In genomic region chr10:21235172-21235571, GRCm38 (mm10) we compare ENCODE assay signal across 13 mouse cellular contexts.
A peak's percentile ranks its signal among the peaks of the same experiment; 100 is the strongest.
DNase-seq lines count a peak whose midpoint lies in the region; ATAC-seq and TF ChIP-seq lines count a peak whose summit lies in the region.
"Had no signal": no experiment of that assay in that cellular context is flagged by ENCODE, and none has a peak within 500 bp of the region (broad histone marks: within the 10 kb centered on the region; RNA-seq: fewer than 3 reads in every experiment).

No protein-coding gene starts in this region.

- 21% methylated on average over 1 of the region's 1 CpGs for WGBS in lung, postnatal 0 days
- 35% methylated on average over 1 of the region's 1 CpGs for WGBS in embryonic facial prominence, embryonic 11.5 days
- 60% methylated on average over 1 of the region's 1 CpGs for WGBS in kidney, embryonic 14.5 days
- 8% methylated on average over 1 of the region's 1 CpGs for WGBS in kidney, adult 2 months

- no peak overlapping the region for H3K4me3 ChIP-seq in lung, postnatal 0 days (ENCODE audit: low read depth, low read length)
- H3K4me3 ChIP-seq in embryonic facial prominence, embryonic 11.5 days (ENCODE audit: low read depth, low read length), result no peak overlapping the region
- no peak overlapping the region for H3K4me3 ChIP-seq in kidney, embryonic 14.5 days (ENCODE audit: low read length)
- H3K4me3 ChIP-seq in kidney, adult 2 months (ENCODE audit: insufficient read depth, low read depth, low read length), result no peak overlapping the region
- H3K4me3 ChIP-seq: gastrocnemius, adult 2 months; heart, embryonic 13.5 days had no signal

- no peak overlapping the region for H3K9ac ChIP-seq in lung, postnatal 0 days (replicated peaks; ENCODE audit: low read depth)
- no peak overlapping the region for H3K9ac ChIP-seq in embryonic facial prominence, embryonic 11.5 days (replicated peaks; ENCODE audit: low read length)
- H3K9ac ChIP-seq in kidney, embryonic 14.5 days (ENCODE audit: low read depth, low read length), result no peak overlapping the region
- H3K9ac ChIP-seq: heart, embryonic 13.5 days had no signal

- H3K36me3 ChIP-seq in lung, postnatal 0 days (ENCODE audit: insufficient read depth, low read length), result no peaks in the 10 kb centered on the region
- no peaks in the 10 kb centered on the region for H3K36me3 ChIP-seq in embryonic facial prominence, embryonic 11.5 days (replicated peaks; ENCODE audit: control insufficient read depth, insufficient read depth, low read depth, low read length)
- no peaks in the 10 kb centered on the region for H3K36me3 ChIP-seq in kidney, embryonic 14.5 days (ENCODE audit: control insufficient read depth, insufficient read depth, low read length)
- H3K36me3 ChIP-seq in kidney, adult 2 months (ENCODE audit: control insufficient read depth, insufficient read depth, low read length), result no peaks in the 10 kb centered on the region
- H3K36me3 ChIP-seq: heart, embryonic 13.5 days had no signal

- no peak for ATAC-seq in lung, postnatal 0 days
- no peak for ATAC-seq in embryonic facial prominence, embryonic 11.5 days (replicated peaks; ENCODE audit: insufficient number of reproducible peaks, low FRiP score, low TSS enrichment, low read depth)
- ATAC-seq in kidney, embryonic 14.5 days (ENCODE audit: low FRiP score, low TSS enrichment), result no peak
- ATAC-seq: hindbrain, embryonic 16.5 days had no signal

- no peaks in the 10 kb centered on the region for H3K9me3 ChIP-seq in lung, postnatal 0 days (ENCODE audit: low read length)
- no peaks in the 10 kb centered on the region for H3K9me3 ChIP-seq in embryonic facial prominence, embryonic 11.5 days (replicated peaks; ENCODE audit: control insufficient read depth, low read length)
- no peaks in the 10 kb centered on the region for H3K9me3 ChIP-seq in kidney, embryonic 14.5 days (ENCODE audit: control insufficient read depth, low read length)
- H3K9me3 ChIP-seq: heart, embryonic 13.5 days had no signal

- H3K27me3 ChIP-seq in lung, postnatal 0 days (replicated peaks; ENCODE audit: insufficient read depth, low read length), result no peaks in the 10 kb centered on the region
- no peaks in the 10 kb centered on the region for H3K27me3 ChIP-seq in embryonic facial prominence, embryonic 11.5 days (ENCODE audit: control insufficient read depth, insufficient read depth, low read length)
- H3K27me3 ChIP-seq in kidney, embryonic 14.5 days (ENCODE audit: control insufficient read depth, insufficient read depth, low read length), result no peaks in the 10 kb centered on the region
- no peaks in the 10 kb centered on the region for H3K27me3 ChIP-seq in kidney, adult 2 months (replicated peaks; ENCODE audit: control insufficient read depth, insufficient read depth, low read length)
- H3K27me3 ChIP-seq: heart, embryonic 13.5 days had no signal

- no peak for TF ChIP-seq CTCF in lung, postnatal 0 days (IDR thresholded peaks at IDR 0.05)
- TF ChIP-seq CTCF in kidney, adult 2 months (conservative IDR thresholded peaks at IDR 0.05; ENCODE audit: insufficient read depth, insufficient read length, low read depth, low read length), result no peak

- no peak overlapping the region for H3K4me2 ChIP-seq in lung, postnatal 0 days (replicated peaks; ENCODE audit: low read depth, low read length)
- no peak overlapping the region for H3K4me2 ChIP-seq in embryonic facial prominence, embryonic 11.5 days (ENCODE audit: low read depth, low read length)
- H3K4me2 ChIP-seq in kidney, embryonic 14.5 days (replicated peaks; ENCODE audit: low read depth, low read length), result no peak overlapping the region
- H3K4me2 ChIP-seq: heart, embryonic 13.5 days had no signal

- no peak for TF ChIP-seq EP300 in lung, postnatal 0 days (IDR thresholded peaks at IDR 0.05)

- TF ChIP-seq POLR2A in kidney, adult 2 months (IDR thresholded peaks at IDR 0.05; ENCODE audit: low read depth, low read length), result no peak

- H3K4me1 ChIP-seq in lung, postnatal 0 days (ENCODE audit: insufficient read depth, low read depth, low read length), result no peaks in the 10 kb centered on the region
- no peaks in the 10 kb centered on the region for H3K4me1 ChIP-seq in embryonic facial prominence, embryonic 11.5 days (ENCODE audit: control insufficient read depth, insufficient read depth, low read length)
- H3K4me1 ChIP-seq in kidney, embryonic 14.5 days (ENCODE audit: control insufficient read depth, insufficient read depth, low read length), result no peaks in the 10 kb centered on the region
- H3K4me1 ChIP-seq in kidney, adult 2 months (ENCODE audit: control insufficient read depth, insufficient read depth, low read length), result no peaks in the 10 kb centered on the region
- H3K4me1 ChIP-seq: heart, embryonic 13.5 days had no signal

- no peak overlapping the region for H3K27ac ChIP-seq in lung, postnatal 0 days (ENCODE audit: low read length)
- no peak overlapping the region for H3K27ac ChIP-seq in embryonic facial prominence, embryonic 11.5 days (replicated peaks; ENCODE audit: low read depth, low read length)
- no peak overlapping the region for H3K27ac ChIP-seq in kidney, embryonic 14.5 days (ENCODE audit: low read depth, low read length)
- H3K27ac ChIP-seq in kidney, adult 2 months (ENCODE audit: insufficient read depth, low read depth, low read length), result no peak overlapping the region
- H3K27ac ChIP-seq: gastrocnemius, adult 2 months; heart, embryonic 13.5 days had no signal

- peak; percentile 16 for DNase-seq in lung, postnatal 36 days
- DNase-seq in lung, postnatal 0 days (ENCODE audit: low spot score), result no peak
- peak; percentile 50 for DNase-seq in embryonic facial prominence, embryonic 11.5 days (ENCODE audit: low spot score)
- DNase-seq in naive thymus-derived CD4-positive, alpha-beta T cell, adult 2 months (ENCODE audit: low read depth), result peak; percentile 92
- DNase-seq in urinary bladder, postnatal 4 days (ENCODE audit: low spot score in 2 of 2), result no peak
- DNase-seq in kidney, adult 2 months, result no peak
- no peak for DNase-seq in adrenal gland, postnatal 25 days
- DNase-seq: gastrocnemius, adult 2 months; kidney, postnatal 4 days; lung, adult 2 months had no signal

Comparison
In these comparisons a context has a peak if more than half of its experiments do, and no peak if none do; other contexts are left out.
1. DNase-seq: peak in lung, postnatal 36 days (single experiment), embryonic facial prominence, embryonic 11.5 days (single experiment) and naive thymus-derived CD4-positive, alpha-beta T cell, adult 2 months (single experiment); none in lung, postnatal 0 days (single experiment), urinary bladder, postnatal 4 days (0 of 2), kidney, adult 2 months (single experiment) and adrenal gland, postnatal 25 days (single experiment).